Mouse (Mus musculus) small intestine, adult 2 months (tissue): ENCODE data around the gene Gab3.

Experiments
- CTCF ChIP-seq: fragments of 200-500 bp; IDR thresholded peaks from 2 replicates; pipeline ENCODE4 v1.5.1; 2012; ENCODE audit warnings: low read depth, mild to moderate bottlenecking, control low read depth, inconsistent platforms, low read length, moderate library complexity, mixed read lengths; ENCODE audit not compliant: insufficient replicate concordance, insufficient read length; ENCODE audit errors: extremely low read depth
- POLR2A ChIP-seq: fragments of 200-500 bp; IDR thresholded peaks from 2 replicates; pipeline ENCODE4 v1.6.1; 2012; ENCODE audit warnings: low read depth, mild to moderate bottlenecking, control low read depth, inconsistent platforms, low read length, moderate library complexity

- TF ChIP-seq CTCF (no peak), POLR2A (no peak)
Measured at GRCm38 (mm10) chrX:75125606-75126005, 40.3 kb upstream of the Gab3 start.
